Mouse (Mus musculus) forebrain, embryonic 15.5 days (tissue): ENCODE measurements around the gene Tmem231. TPM values are rescaled to one million over a fixed set of nuclear protein-coding genes. Genes with fewer than 3 reads are reported as not detected.

ENCODE experiments used
- ATAC-seq: fragments of 200-750 bp; cut with Nextera tagmentation; replicated peaks from 2 replicates; pipeline ENCODE4 v1.8.0; 2017; ENCODE audit warnings: mild to moderate bottlenecking, moderate TSS enrichment, moderate library complexity
- H3K27ac ChIP-seq: fragments of 300-500 bp; sonication (generic); replicated peaks from 2 replicates; pipeline ENCODE4 v1.5.1; 2015; ENCODE audit warnings: mild to moderate bottlenecking, inconsistent platforms
- H3K27me3 ChIP-seq: fragments of 300-500 bp; sonication (generic); 2 replicates; pipeline ENCODE4 v1.6.1; 2015; ENCODE audit warnings: inconsistent platforms
- H3K36me3 ChIP-seq: fragments of 300-500 bp; sonication (generic); 2 replicates; pipeline ENCODE4 v1.6.1; 2015; ENCODE audit warnings: mild to moderate bottlenecking, inconsistent platforms
- H3K4me1 ChIP-seq: fragments of 300-500 bp; sonication (generic); 2 replicates; pipeline ENCODE4 v1.6.1; 2015; ENCODE audit warnings: inconsistent platforms
- H3K4me2 ChIP-seq: fragments of 300-500 bp; sonication (generic); replicated peaks from 2 replicates; pipeline ENCODE4 v1.6.1; 2015; ENCODE audit warnings: mild to moderate bottlenecking, inconsistent platforms
- H3K4me3 ChIP-seq: fragments of 300-500 bp; sonication (generic); 2 replicates; pipeline ENCODE4 v1.5.1; 2015; ENCODE audit warnings: mild to moderate bottlenecking, inconsistent platforms
- H3K9ac ChIP-seq: fragments of 300-500 bp; sonication (generic); replicated peaks from 2 replicates; pipeline ENCODE4 v1.6.1; 2015; ENCODE audit warnings: mild to moderate bottlenecking, inconsistent platforms
- H3K9me3 ChIP-seq: fragments of 300-500 bp; sonication (generic); 2 replicates; pipeline ENCODE4 v1.6.1; 2016; ENCODE audit warnings: inconsistent platforms
- WGBS: fragments of 180-500 bp; shearing (Covaris S2); methylation state at CpG from one replicate; pipeline ENCODE4 v1.1.7; 2015; ENCODE audit warnings: mixed read lengths; 5-methylcytosine and 5-hydroxymethylcytosine counted together
- polyA plus RNA-seq: library from polyadenylated mRNA; unstranded; fragments of >200 nt; fragmentation: Nextera tagmentation; extraction: Ambion mirVana; gene quantifications from 2 replicates; pipeline ENCODE4 v1.2.1, GENCODE M21; 2015

The Tmem231 gene
- polyA plus RNA-seq, 1 experiment from 2014 or later: 16.6 TPM

DNA sequence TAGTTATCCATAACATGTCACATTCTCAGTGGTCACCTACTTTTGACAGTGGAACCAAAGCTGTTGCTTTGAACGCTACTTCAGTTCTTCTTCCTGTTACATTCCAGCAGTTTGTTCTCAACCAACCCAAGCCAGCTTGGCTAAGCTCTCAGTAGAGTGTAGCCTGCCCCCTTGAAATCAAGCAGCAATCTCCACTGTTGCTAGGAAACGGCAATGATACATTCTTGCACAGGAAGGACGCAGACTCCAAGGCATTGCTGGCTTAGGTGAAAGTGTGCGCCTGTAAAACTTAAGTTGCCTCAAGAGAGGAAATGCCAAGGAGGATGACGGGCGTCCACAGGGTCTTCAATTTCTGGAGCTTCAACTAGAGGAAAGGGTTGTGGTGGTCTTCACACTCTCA lies 67.8 kb downstream of the Tmem231 start:
- WGBS: 89% methylated on average over 6 of the region's 6 CpGs
- H3K4me2 ChIP-seq: no peak overlapping the region
- H3K27me3 ChIP-seq: no peaks in the 10 kb centered on the region
- ATAC-seq: no peak
- no peak overlapping the region for H3K9ac ChIP-seq
- H3K36me3 ChIP-seq: no peaks in the 10 kb centered on the region
- no peak overlapping the region for H3K27ac ChIP-seq
- no peaks in the 10 kb centered on the region for H3K4me1 ChIP-seq
- no peaks in the 10 kb centered on the region for H3K9me3 ChIP-seq
- H3K4me3 ChIP-seq: no peak overlapping the region

DNA sequence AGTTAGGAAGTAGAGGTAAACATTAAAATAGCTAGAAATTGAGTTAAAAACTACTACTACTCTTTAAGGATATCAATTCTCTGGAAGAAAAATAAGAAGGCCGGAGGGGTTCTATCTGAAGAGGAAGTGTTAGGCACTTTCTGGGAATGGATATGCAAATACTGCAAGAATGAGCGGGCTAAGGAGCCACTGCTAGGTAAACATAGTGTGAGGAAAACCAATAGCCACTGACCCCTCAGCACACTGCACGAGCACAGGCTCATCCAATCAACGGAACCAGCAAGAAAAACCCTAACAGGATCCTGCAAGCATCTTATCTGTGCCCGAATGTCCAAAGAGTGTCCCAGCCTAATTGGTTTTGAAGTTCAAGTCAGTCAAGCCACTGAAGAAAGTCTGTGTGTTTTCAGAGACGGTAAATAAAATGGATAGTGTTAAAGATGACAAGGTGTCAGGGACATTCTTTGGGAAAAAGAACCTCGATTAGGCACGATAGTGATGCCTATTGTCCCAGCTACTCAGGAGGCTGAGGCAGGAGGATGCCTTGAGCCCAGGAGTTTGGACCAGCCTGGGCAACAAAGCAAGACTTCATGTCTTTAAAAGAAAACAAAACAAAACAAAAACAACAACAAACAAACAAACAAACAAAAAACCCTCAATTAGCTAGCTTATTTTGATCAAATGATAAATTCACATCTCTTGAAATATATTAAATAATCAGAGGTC lies 68.4 kb downstream of the Tmem231 start:
- Histone ChIP-seq H3K4me1 (no peaks in the 10 kb centered on the region), H3K9me3 (no peaks in the 10 kb centered on the region), H3K36me3 (no peaks in the 10 kb centered on the region), H3K4me2 (no peak overlapping the region), H3K4me3 (no peak overlapping the region), H3K27me3 (no peaks in the 10 kb centered on the region), H3K27ac (no peak overlapping the region), H3K9ac (no peak overlapping the region)
- 91% methylated on average over 8 of the region's 8 CpGs for whole genome bisulfite sequencing
- no peak for ATAC-seq

DNA sequence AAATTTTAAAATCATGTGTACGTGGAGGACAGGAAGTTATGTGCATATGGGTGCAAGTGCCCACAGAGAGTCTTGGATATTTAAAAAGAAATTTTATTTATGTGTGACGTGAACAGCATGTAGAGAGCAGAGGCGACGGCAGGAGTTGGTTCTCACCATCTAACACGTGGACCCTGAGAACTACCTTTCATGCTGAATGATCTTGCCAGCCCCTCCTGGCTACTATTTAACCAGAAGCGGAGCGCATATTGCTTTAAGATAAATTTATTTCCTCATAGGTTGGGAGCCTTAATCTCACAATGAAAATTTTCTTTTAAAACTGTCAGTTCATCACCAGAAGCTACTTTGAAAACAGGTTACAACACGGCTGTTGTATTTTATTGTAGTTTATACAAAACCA lies 69.0 kb downstream of the Tmem231 start:
- no peak for ATAC-seq
- no peaks in the 10 kb centered on the region for H3K36me3 ChIP-seq
- H3K4me2 ChIP-seq: no peak overlapping the region
- H3K27ac ChIP-seq: no peak overlapping the region
- no peaks in the 10 kb centered on the region for H3K4me1 ChIP-seq
- H3K9ac ChIP-seq: no peak overlapping the region
- no peaks in the 10 kb centered on the region for H3K9me3 ChIP-seq
- H3K27me3 ChIP-seq: no peaks in the 10 kb centered on the region
- WGBS: 93% methylated on average over 8 of the region's 8 CpGs
- H3K4me3 ChIP-seq: no peak overlapping the region

DNA sequence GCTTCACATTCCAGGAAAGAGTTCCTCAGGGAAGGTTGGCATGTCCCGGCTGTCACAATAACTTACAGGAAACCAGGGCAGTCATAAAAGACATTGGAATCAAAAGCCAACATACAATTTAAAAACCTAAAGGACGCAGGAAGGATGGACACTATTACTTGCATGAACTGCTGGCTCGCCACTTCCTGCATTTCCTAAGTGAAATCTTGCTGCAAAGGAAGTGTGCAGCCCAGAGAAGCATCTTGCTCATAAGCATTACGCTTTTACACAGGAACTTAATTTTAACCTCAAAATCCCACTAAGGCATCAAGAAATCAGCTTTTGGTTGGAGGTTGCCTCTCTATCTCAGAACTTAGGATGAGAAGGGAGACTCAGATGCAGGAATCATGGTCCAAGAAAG lies 70.4 kb downstream of the Tmem231 start:
- no peaks in the 10 kb centered on the region for H3K27me3 ChIP-seq
- WGBS: 93% methylated on average over 4 of the region's 4 CpGs
- H3K36me3 ChIP-seq: no peaks in the 10 kb centered on the region
- no peaks in the 10 kb centered on the region for H3K4me1 ChIP-seq
- H3K9me3 ChIP-seq: no peaks in the 10 kb centered on the region
- H3K27ac ChIP-seq: no peak overlapping the region
- ATAC-seq: no peak
- H3K4me3 ChIP-seq: no peak overlapping the region
- H3K9ac ChIP-seq: no peak overlapping the region
- H3K4me2 ChIP-seq: no peak overlapping the region

Other genes with a start within 250 kb of the Tmem231 start
- not detected in 2 replicates for gene Ctrb1, start 242.9 kb downstream of the Tmem231 start, polyA plus RNA-seq
- 51.8 and 55.1 TPM in 2 replicates for gene Bcar1, start 190.1 kb downstream of the Tmem231 start, polyA plus RNA-seq
- gene Cfdp1, start 79.6 kb downstream of the Tmem231 start, polyA plus RNA-seq: 173 and 181 TPM in 2 replicates
- 4.2 and 4.3 TPM in 2 replicates for gene Tmem170, start 57.1 kb downstream of the Tmem231 start, polyA plus RNA-seq
- 2.7 and 2.8 TPM in 2 replicates for gene Chst5, start 23.4 kb downstream of the Tmem231 start, polyA plus RNA-seq
- 483 and 504 TPM in 2 replicates for gene Gabarapl2, start 6.8 kb upstream of the Tmem231 start, polyA plus RNA-seq
- 9.3 and 9.8 TPM in 2 replicates for gene Adat1, start 58.4 kb upstream of the Tmem231 start, polyA plus RNA-seq
- gene Kars, start 77.4 kb upstream of the Tmem231 start, polyA plus RNA-seq: 178 and 179 TPM in 2 replicates
- 53.6 and 56.2 TPM in 2 replicates for gene Terf2ip, start 77.5 kb upstream of the Tmem231 start, polyA plus RNA-seq
- 0.20 and 0.80 TPM in 2 replicates for gene Gm6793, start 81.2 kb upstream of the Tmem231 start, polyA plus RNA-seq